Mouse (Mus musculus) retina, postnatal 1 day (tissue): ENCODE data around the gene Olfr97.

Source experiments
- DNase-seq: peaks from one replicate; pipeline ENCODE4 v3.0.0-alpha.2; 2012

Olfr97 gene

DNA sequence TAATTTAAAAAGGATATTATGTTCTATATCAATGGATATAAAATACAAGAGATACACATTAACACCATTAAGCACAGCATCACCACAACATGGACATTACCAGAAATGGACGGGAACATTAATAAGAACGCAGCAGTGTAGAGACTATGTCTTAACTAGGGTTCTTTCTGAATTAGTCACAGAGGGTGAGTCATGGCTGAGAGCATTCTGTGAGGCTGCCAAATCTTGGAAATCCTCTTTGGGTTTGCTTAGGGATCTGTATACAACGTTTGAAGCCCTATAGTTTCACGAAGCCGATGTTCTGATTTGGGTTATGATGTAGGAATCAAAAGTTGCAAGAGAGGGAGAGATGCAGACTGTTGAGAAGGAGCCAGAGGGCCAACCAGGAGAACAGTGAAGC is 42.3 kb downstream of the Olfr97 start:
- no peak for DNase-seq

DNA sequence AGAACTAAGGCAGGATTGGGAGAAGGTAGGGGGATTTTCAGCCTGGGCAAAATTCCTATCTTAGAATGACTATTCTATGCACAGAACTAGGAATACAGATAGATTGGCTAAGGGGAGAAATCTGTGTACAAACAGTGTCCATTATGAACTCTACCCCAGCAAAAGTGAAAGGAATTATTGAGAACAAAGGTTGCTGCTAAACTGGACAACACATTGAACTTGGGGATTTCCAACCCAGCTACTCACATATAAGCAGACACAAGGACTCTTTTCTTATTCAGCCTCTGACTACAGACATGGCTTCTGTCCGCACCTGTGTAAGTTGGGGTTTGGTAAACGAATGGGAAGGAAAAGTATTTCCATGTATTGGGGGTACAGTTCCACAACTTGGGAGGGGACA is 43.5 kb downstream of the Olfr97 start, which contains the start of gene Ubd:
Gene Ubd (plus strand): TSS at position 237 of the 400 bp plus-strand sequence.
- no peak for DNase-seq

DNA sequence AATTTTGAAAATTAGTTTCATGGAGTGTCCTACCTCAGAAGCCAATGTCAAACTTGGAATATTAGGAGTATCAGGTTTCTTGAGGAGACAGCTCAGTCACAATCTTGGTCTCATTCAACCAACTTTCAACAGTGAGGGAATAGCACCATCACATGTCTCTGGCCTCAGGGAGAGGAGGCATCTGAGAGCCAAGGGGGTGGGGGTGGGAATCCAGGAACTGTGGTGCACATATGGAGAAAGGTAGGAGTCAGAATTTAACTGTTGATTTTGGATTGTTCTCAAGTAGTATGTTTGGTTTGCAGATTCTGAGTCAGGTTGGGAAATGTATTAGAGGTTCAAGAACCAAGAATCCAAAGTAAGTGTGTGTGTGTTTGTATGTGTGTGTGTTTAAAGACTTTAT is 44.1 kb downstream of the Olfr97 start:
- DNase-seq, result no peak

DNA sequence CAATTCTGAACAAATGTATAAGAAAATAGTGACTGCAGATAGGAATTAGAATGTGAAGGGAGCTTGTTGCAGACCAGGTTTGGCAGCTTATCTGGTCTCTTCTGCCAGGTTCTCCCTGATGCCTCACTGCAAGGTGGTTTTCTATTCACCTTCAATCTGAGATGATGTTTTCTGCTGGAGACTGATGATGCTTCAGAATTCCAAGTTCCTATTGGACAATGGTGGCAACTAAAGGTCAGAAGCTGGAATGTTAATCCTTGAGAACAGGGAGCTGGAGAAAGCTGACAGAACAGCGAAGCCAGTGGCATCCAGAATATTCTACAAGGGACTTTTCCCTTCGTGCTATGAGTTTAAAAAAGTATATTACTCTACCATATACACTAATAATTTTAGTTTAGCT is 46.4 kb downstream of the Olfr97 start:
- DNase-seq, result peak; percentile 48

DNA sequence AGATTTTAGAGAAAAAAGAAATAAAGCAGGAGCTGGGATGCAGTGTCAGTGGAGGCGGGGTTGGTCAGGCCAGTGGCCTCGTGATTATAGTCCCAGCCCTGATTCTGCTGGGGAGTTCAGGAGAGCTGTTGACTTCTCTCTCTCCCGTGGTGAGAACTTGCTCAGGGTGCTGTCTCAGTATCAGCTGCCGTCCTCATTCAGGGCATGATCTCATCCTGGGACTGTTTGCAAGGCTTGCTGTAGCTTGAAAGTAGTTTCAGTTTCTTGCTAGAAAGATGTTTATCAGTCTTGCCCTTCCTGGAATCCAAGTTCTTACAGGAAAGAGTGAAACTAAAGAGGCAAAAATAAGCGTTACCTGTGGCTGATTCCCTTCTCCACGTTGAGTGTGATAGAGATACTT is 51.7 kb downstream of the Olfr97 start:
- no peak for DNase-seq
